Mouse (Mus musculus): Measurements from ENCODE around the gene Arhgef10l. TPM values are rescaled to one million over a fixed set of nuclear protein-coding genes. Genes with fewer than 3 reads are reported as not detected.

The Arhgef10l gene
- polyA plus RNA-seq, 1 experiment from 2014 or later = 18.4 TPM

- no peaks in the 10 kb centered on the region for H3K36me3 ChIP-seq (ENCODE audit: control insufficient read depth, insufficient read depth, low read length)
- H3K9ac ChIP-seq (ENCODE audit: low read length) = no peak overlapping the region
- H3K4me3 ChIP-seq (replicated peaks; ENCODE audit: low read length) = no peak overlapping the region
- no peak for ATAC-seq (ENCODE audit: insufficient read depth, low FRiP score)
- peak overlapping the region; percentile 51 for H3K27ac ChIP-seq (ENCODE audit: low read length)
- no peak overlapping the region for H3K4me2 ChIP-seq (ENCODE audit: low read depth, low read length)
- no peaks in the 10 kb centered on the region for H3K9me3 ChIP-seq (replicated peaks; ENCODE audit: control insufficient read depth, low read length)
- 30% methylated on average over 14 of the region's 14 CpGs for WGBS
- no peaks in the 10 kb centered on the region for H3K27me3 ChIP-seq (ENCODE audit: control insufficient read depth, insufficient read depth, low read length)
- H3K4me1 ChIP-seq (ENCODE audit: control insufficient read depth, insufficient read depth, low read length) = peaks cover 25% of the 10 kb centered on the region
Observed at GRCm38 (mm10) chr4:140653835-140654583, 11.8 kb downstream of the Arhgef10l start.

GRCm38 (mm10) chr4:140649731-140650130, 16.1 kb downstream of the Arhgef10l start:
- no peak for ATAC-seq (ENCODE audit: insufficient read depth, low FRiP score)
- Histone ChIP-seq H3K36me3 (ENCODE audit: control insufficient read depth, insufficient read depth, low read length) (no peaks in the 10 kb centered on the region), H3K27ac (ENCODE audit: low read length) (no peak overlapping the region), H3K4me2 (ENCODE audit: low read depth, low read length) (no peak overlapping the region), H3K9ac (ENCODE audit: low read length) (no peak overlapping the region), H3K4me3 (replicated peaks; ENCODE audit: low read length) (no peak overlapping the region), H3K9me3 (replicated peaks; ENCODE audit: control insufficient read depth, low read length) (no peaks in the 10 kb centered on the region), H3K4me1 (ENCODE audit: control insufficient read depth, insufficient read depth, low read length) (peaks cover 12% of the 10 kb centered on the region), H3K27me3 (ENCODE audit: control insufficient read depth, insufficient read depth, low read length) (no peaks in the 10 kb centered on the region)
- WGBS = 54% methylated on average over 1 of the region's 1 CpGs

GRCm38 (mm10) chr4:140649207-140649591, 16.6 kb downstream of the Arhgef10l start:
- H3K4me3 ChIP-seq (replicated peaks; ENCODE audit: low read length) = peak overlapping the region; percentile 70
- ATAC-seq (ENCODE audit: insufficient read depth, low FRiP score) = 0 out of 2 replicates have a peak, but pooled peaks have one; percentile 16
- no peaks in the 10 kb centered on the region for H3K9me3 ChIP-seq (replicated peaks; ENCODE audit: control insufficient read depth, low read length)
- peak overlapping the region; percentile 73 for H3K4me2 ChIP-seq (ENCODE audit: low read depth, low read length)
- 22% methylated on average over 9 of the region's 9 CpGs for WGBS
- no peaks in the 10 kb centered on the region for H3K36me3 ChIP-seq (ENCODE audit: control insufficient read depth, insufficient read depth, low read length)
- peaks cover 12% of the 10 kb centered on the region for H3K4me1 ChIP-seq (ENCODE audit: control insufficient read depth, insufficient read depth, low read length)
- peak overlapping the region; percentile 79 for H3K27ac ChIP-seq (ENCODE audit: low read length)
- H3K27me3 ChIP-seq (ENCODE audit: control insufficient read depth, insufficient read depth, low read length) = no peaks in the 10 kb centered on the region
- peak overlapping the region; percentile 96 for H3K9ac ChIP-seq (ENCODE audit: low read length)

GRCm38 (mm10) chr4:140648443-140649206, 17.2 kb downstream of the Arhgef10l start:
- 2% methylated on average over 43 of the region's 50 CpGs for WGBS
- Histone ChIP-seq H3K36me3 (ENCODE audit: control insufficient read depth, insufficient read depth, low read length) (no peaks in the 10 kb centered on the region), H3K9ac (ENCODE audit: low read length) (peak overlapping the region; percentile 96), H3K4me2 (ENCODE audit: low read depth, low read length) (peak overlapping the region; percentile 73), H3K27me3 (ENCODE audit: control insufficient read depth, insufficient read depth, low read length) (no peaks in the 10 kb centered on the region), H3K4me1 (ENCODE audit: control insufficient read depth, insufficient read depth, low read length) (peaks cover 12% of the 10 kb centered on the region), H3K9me3 (replicated peaks; ENCODE audit: control insufficient read depth, low read length) (no peaks in the 10 kb centered on the region), H3K27ac (ENCODE audit: low read length) (peak overlapping the region; percentile 79), H3K4me3 (replicated peaks; ENCODE audit: low read length) (peak overlapping the region; percentile 70)
- peak; percentile 79; the same call in 1 of the 2 replicates for ATAC-seq (ENCODE audit: insufficient read depth, low FRiP score)

GRCm38 (mm10) chr4:140647711-140648421, 17.9 kb downstream of the Arhgef10l start:
- no peaks in the 10 kb centered on the region for H3K36me3 ChIP-seq (ENCODE audit: control insufficient read depth, insufficient read depth, low read length)
- peak overlapping the region; percentile 96 for H3K9ac ChIP-seq (ENCODE audit: low read length)
- peak; percentile 51; the same call in 1 of the 2 replicates for ATAC-seq (ENCODE audit: insufficient read depth, low FRiP score)
- peak overlapping the region; percentile 70 for H3K4me3 ChIP-seq (replicated peaks; ENCODE audit: low read length)
- peaks cover 12% of the 10 kb centered on the region for H3K4me1 ChIP-seq (ENCODE audit: control insufficient read depth, insufficient read depth, low read length)
- H3K27ac ChIP-seq (ENCODE audit: low read length) = peak overlapping the region; percentile 79
- H3K4me2 ChIP-seq (ENCODE audit: low read depth, low read length) = peak overlapping the region; percentile 73
- no peaks in the 10 kb centered on the region for H3K27me3 ChIP-seq (ENCODE audit: control insufficient read depth, insufficient read depth, low read length)
- WGBS = 5% methylated on average over 12 of the region's 12 CpGs
- no peaks in the 10 kb centered on the region for H3K9me3 ChIP-seq (replicated peaks; ENCODE audit: control insufficient read depth, low read length)

- H3K4me2 ChIP-seq (ENCODE audit: low read depth, low read length) = no peak overlapping the region
- 0 out of 2 replicates have a peak, but pooled peaks cover 2% of the 10 kb centered on the region for H3K9me3 ChIP-seq (replicated peaks; ENCODE audit: control insufficient read depth, low read length)
- peaks cover 15% of the 10 kb centered on the region for H3K4me1 ChIP-seq (ENCODE audit: control insufficient read depth, insufficient read depth, low read length)
- H3K27ac ChIP-seq (ENCODE audit: low read length) = no peak overlapping the region
- 80% methylated on average over 3 of the region's 3 CpGs for WGBS
- H3K9ac ChIP-seq (ENCODE audit: low read length) = no peak overlapping the region
- H3K4me3 ChIP-seq (replicated peaks; ENCODE audit: low read length) = no peak overlapping the region
- no peak for ATAC-seq (ENCODE audit: insufficient read depth, low FRiP score)
- no peaks in the 10 kb centered on the region for H3K36me3 ChIP-seq (ENCODE audit: control insufficient read depth, insufficient read depth, low read length)
- no peaks in the 10 kb centered on the region for H3K27me3 ChIP-seq (ENCODE audit: control insufficient read depth, insufficient read depth, low read length)
Observed at GRCm38 (mm10) chr4:140645638-140646037, 20.2 kb downstream of the Arhgef10l start.

- 49% methylated on average over 3 of the region's 3 CpGs for WGBS
- H3K4me1 ChIP-seq (ENCODE audit: control insufficient read depth, insufficient read depth, low read length) = peaks cover 15% of the 10 kb centered on the region
- H3K36me3 ChIP-seq (ENCODE audit: control insufficient read depth, insufficient read depth, low read length) = no peaks in the 10 kb centered on the region
- H3K9ac ChIP-seq (ENCODE audit: low read length) = no peak overlapping the region
- H3K27ac ChIP-seq (ENCODE audit: low read length) = no peak overlapping the region
- no peak overlapping the region for H3K4me3 ChIP-seq (replicated peaks; ENCODE audit: low read length)
- ATAC-seq (ENCODE audit: insufficient read depth, low FRiP score) = no peak
- 0 out of 2 replicates have a peak, but pooled peaks cover 2% of the 10 kb centered on the region for H3K9me3 ChIP-seq (replicated peaks; ENCODE audit: control insufficient read depth, low read length)
- H3K4me2 ChIP-seq (ENCODE audit: low read depth, low read length) = no peak overlapping the region
- no peaks in the 10 kb centered on the region for H3K27me3 ChIP-seq (ENCODE audit: control insufficient read depth, insufficient read depth, low read length)
Observed at GRCm38 (mm10) chr4:140644701-140645100, 21.1 kb downstream of the Arhgef10l start.

GRCm38 (mm10) chr4:140644276-140644675, 21.5 kb downstream of the Arhgef10l start:
- Histone ChIP-seq H3K4me3 (replicated peaks; ENCODE audit: low read length) (no peak overlapping the region), H3K36me3 (ENCODE audit: control insufficient read depth, insufficient read depth, low read length) (no peaks in the 10 kb centered on the region), H3K9me3 (replicated peaks; ENCODE audit: control insufficient read depth, low read length) (0 out of 2 replicates have a peak, but pooled peaks cover 2% of the 10 kb centered on the region), H3K9ac (ENCODE audit: low read length) (no peak overlapping the region), H3K27me3 (ENCODE audit: control insufficient read depth, insufficient read depth, low read length) (no peaks in the 10 kb centered on the region), H3K4me2 (ENCODE audit: low read depth, low read length) (no peak overlapping the region), H3K4me1 (ENCODE audit: control insufficient read depth, insufficient read depth, low read length) (peaks cover 14% of the 10 kb centered on the region), H3K27ac (ENCODE audit: low read length) (no peak overlapping the region)
- WGBS = 72% methylated on average over 6 of the region's 6 CpGs
- no peak for ATAC-seq (ENCODE audit: insufficient read depth, low FRiP score)

Measured in stomach, embryonic 16.5 days (tissue).